Mouse (Mus musculus): Measurements from ENCODE around the gene Cyp2s1.
"Not testable (repeated sequence)": the region's sequence is repeated elsewhere in the genome, so short reads cannot be mapped to it uniquely, and the experiment has no call there.

Gene Cyp2s1

DNA sequence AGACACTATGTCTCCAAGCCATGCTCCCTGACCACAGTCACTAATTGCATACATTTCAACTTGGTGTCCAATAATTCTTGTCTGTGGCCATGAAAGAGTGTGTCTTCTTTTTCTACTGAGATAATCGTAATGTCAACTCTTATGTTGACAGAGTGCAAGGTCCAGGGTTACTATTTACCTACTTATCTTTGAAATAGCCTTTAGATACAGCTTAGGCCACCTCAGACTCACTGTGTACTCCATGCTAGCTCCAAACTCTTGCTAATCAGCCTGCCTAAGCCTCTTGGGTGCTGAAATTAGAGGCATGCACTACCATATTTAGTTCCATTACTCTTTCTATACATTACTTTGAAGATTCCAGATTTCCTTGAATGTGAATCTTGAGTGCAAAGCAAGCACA is 17.3 kb downstream of the Cyp2s1 start:
- Histone ChIP-seq H3K27me3 (ENCODE audit: control insufficient read depth, insufficient read depth, low read length, poor library complexity, severe bottlenecking) (no peaks in the 10 kb centered on the region), H3K36me3 (ENCODE audit: control insufficient read depth, insufficient read depth, low read length, poor library complexity, severe bottlenecking) (no peaks in the 10 kb centered on the region)
- no peak for DNase-seq (ENCODE audit: low read depth, low spot score)

DNA sequence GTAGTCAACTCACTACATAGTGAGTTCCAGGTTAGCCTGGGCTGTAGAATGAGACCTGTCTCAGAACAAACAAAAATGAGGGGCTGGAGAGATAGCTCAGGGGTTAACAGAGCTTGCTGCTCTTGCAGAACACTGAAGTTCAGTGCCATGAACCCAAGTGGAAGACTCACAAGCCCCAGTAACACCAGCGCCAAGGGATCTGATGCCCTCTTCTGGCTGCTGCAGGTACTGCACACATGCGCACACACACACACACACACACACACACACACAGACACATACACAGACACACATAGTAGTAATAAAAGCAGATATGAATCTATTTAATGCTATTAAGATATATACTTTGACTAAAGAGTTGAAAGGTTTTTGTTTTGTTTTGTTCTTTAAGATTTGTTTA is 18.2 kb downstream of the Cyp2s1 start:
- Histone ChIP-seq H3K27me3 (ENCODE audit: control insufficient read depth, insufficient read depth, low read length, poor library complexity, severe bottlenecking) (no peaks in the 10 kb centered on the region), H3K36me3 (ENCODE audit: control insufficient read depth, insufficient read depth, low read length, poor library complexity, severe bottlenecking) (no peaks in the 10 kb centered on the region)
- DNase-seq (ENCODE audit: low read depth, low spot score), result no peak

DNA sequence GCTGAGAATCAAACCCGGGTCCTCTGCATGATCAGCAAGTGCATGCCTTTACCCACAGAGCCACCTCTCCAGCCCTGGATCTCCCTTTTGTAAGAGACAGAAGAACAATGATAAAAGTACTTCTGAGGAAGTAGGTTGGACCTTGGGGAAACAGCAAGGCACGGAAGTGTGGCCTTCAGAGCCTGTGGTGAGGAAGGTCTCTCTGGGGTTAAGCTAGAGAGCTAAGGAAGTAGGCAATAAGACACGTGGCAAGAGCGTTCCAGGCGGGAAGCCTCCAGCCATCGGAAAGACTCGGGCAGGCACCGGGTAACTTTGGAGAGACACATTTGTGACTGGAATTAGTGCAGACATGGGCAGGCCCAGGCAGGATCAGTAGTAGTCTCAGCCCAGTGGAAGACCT is 21.9 kb downstream of the Cyp2s1 start:
- DNase-seq (ENCODE audit: low read depth, low spot score), result no peak
- Histone ChIP-seq H3K36me3 (ENCODE audit: control insufficient read depth, insufficient read depth, low read length, poor library complexity, severe bottlenecking) (no peaks in the 10 kb centered on the region), H3K27me3 (ENCODE audit: control insufficient read depth, insufficient read depth, low read length, poor library complexity, severe bottlenecking) (no peaks in the 10 kb centered on the region)

DNA sequence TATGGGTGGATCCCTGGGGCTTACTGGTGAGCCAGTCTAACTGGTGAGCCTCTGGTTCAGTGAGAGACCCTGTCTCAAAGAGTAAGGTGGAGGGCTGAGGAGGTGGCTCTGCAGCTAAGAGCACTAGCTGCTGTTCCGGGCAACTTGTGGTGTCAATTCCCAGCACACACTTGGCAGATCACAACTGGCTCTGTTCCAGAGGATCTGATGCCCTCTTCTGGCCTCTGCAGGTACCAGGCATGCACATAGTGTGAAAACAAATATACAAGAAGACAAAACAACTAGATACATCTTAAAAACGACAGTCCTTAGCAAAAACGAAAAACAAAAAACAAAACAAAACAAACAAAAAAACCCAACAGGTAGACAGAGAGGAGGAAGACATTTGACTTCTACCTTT is 23.0 kb downstream of the Cyp2s1 start:
- no peak for DNase-seq (ENCODE audit: low read depth, low spot score)
- Histone ChIP-seq H3K36me3 (ENCODE audit: control insufficient read depth, insufficient read depth, low read length, poor library complexity, severe bottlenecking) (no peaks in the 10 kb centered on the region), H3K27me3 (ENCODE audit: control insufficient read depth, insufficient read depth, low read length, poor library complexity, severe bottlenecking) (no peaks in the 10 kb centered on the region)

DNA sequence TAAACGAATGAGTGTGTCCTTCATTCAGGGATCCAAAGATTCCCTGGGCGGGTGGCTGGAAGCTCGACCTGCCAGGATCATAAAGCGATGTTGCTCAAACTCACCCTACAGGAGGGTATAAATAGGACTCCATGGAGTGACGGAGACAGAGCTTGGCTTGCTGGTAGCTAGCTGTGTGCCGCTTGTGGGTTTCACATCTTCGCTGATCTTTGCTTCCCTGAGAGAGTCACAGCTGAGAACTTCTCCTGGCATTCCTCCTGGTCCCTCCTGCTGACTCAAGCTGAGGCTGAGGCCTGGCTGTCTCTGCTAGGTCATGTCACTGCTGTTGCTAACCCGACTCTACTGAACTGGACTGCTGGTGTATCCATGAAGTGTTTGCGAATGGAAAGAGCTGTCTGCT is 23.7 kb downstream of the Cyp2s1 start:
- not testable (repeated sequence) for DNase-seq (ENCODE audit: low read depth, low spot score); H3K27me3 ChIP-seq (ENCODE audit: control insufficient read depth, insufficient read depth, low read length, poor library complexity, severe bottlenecking); H3K36me3 ChIP-seq (ENCODE audit: control insufficient read depth, insufficient read depth, low read length, poor library complexity, severe bottlenecking)

DNA sequence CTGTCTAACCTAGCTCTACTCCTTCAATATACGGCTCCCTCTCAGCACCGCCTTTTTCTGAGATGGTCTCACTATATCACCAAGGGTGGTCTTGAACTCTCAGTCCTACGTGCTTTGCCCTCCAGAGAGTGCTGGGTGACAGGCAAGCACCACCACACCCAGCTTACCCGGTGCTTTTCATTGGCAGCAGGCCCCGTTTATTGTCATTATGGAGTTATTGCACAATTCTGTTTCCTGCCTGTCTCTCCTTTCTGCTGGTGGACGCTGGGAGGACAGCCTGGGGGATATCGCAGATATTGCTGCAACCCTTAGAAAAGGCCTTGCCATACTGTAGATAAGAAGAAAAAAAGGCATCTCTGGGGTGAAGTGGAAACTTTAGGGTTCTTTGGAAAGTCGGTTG is 26.1 kb downstream of the Cyp2s1 start:
- Histone ChIP-seq H3K36me3 (ENCODE audit: control insufficient read depth, insufficient read depth, low read length, poor library complexity, severe bottlenecking) (no peaks in the 10 kb centered on the region), H3K27me3 (ENCODE audit: control insufficient read depth, insufficient read depth, low read length, poor library complexity, severe bottlenecking) (no peaks in the 10 kb centered on the region)
- no peak for DNase-seq (ENCODE audit: low read depth, low spot score)

DNA sequence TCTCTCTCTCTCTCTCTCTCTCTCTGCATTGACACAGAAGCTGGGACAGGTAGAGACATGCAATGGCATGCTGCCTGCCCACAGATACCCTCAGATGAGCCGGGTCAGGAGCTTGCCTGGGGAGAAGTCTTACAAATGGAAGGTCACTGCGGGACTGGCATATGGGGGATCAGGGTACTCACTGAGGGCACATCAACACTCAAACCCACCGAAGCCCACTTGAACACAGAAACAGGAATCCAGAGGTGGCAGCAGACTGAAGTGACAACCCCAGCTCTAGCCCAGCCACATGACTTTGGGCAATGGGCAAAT is 27.6 kb downstream of the Cyp2s1 start:
- no peaks in the 10 kb centered on the region for H3K27me3 ChIP-seq (ENCODE audit: control insufficient read depth, insufficient read depth, low read length, poor library complexity, severe bottlenecking)
- DNase-seq (ENCODE audit: low read depth, low spot score), result no peak

DNA sequence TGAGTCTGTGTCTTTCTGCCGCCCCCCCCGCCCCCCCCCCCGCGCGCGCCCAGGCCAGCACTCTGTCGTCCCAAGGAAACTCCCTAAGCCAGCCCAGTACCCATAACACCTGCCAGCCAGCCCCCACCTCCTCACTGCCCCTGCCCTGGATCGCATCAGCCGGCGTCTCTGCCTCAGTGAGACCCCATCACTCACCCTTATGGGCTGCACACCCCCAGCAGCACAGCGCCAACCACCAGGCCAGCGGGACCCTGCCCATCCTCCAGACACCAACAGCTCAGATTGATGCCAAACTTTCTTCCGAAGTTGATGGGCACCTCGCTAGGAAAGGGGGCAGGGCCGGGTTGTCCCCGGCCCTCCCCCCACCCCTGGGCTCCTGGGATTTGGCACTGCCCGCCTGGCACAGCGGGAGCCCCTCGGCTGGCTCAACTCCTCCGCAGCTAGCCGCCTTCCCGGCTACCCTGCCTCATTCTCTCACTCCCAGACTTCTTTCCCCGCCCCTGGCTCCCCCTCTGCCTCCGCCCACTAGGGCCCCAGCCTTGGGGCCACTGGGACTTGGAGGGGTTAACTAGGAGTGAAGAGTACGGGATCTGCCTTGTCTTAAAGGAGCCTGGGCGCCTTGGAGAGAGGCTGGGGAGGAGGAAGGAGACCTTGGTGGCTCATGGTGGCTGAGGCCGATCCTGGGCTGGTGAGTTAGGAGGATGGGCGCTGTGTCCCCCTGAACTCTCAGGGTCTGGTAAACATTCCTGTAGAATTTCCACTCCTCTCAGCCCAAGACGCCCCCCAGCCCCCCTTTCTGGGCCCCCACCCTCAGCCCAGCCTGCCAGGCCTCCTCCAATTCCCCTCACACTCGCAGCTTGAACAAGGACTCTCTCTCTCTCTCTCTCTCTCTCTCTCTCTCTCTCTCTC is 28.2 kb downstream of the Cyp2s1 start, which contains the start of gene Axl:
TSS of gene Axl (minus strand) at position 486 of the 909 bp plus-strand sequence.
- Histone ChIP-seq H3K36me3 (ENCODE audit: control insufficient read depth, insufficient read depth, low read length, poor library complexity, severe bottlenecking) (no peaks in the 10 kb centered on the region), H3K27me3 (ENCODE audit: control insufficient read depth, insufficient read depth, low read length, poor library complexity, severe bottlenecking) (no peaks in the 10 kb centered on the region)
- DNase-seq (ENCODE audit: low read depth, low spot score), result no peak

More for the DNA sequence above, 27.6 kb downstream of the Cyp2s1 start:
- H3K36me3 ChIP-seq (ENCODE audit: control insufficient read depth, insufficient read depth, low read length, poor library complexity, severe bottlenecking), result no peaks in the 10 kb centered on the region

DNA sequence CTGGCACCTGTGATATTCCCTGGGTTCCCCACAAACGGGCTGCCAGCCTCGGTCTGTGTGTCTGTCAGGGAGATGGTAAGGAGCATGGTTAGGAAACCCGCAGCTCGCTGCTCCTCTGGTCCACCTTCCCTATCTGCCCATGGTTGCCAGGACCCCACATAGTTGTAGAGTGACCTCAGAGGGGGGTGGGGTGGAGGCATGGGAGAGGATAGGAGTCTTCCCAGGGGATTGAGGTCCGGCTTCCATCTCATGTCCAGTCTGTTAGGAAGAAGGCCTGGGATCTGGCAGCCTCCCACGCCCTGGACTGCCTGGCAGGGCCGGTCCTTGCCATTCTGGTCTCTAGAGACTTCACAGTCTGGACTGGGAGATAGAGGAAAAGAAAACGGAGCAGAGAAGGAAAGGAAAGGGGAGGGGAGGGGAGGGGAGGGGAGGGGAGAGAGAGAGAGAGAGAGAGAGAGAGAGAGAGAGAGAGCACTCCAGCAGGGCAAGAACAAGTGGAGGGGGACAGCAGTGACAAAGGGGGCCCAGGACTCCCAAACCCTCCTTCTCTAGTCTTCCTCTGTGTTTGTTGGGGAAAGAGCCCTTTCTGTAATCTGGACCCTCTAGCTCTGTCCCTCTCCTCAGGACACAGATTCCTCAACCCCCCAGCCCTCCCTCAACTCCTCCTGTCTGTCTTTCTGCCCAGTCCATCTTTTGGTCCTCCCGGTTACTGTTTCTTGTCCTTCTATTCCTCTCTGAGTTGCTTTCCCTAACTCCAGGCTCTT is 29.1 kb downstream of the Cyp2s1 start:
- Histone ChIP-seq H3K36me3 (ENCODE audit: control insufficient read depth, insufficient read depth, low read length, poor library complexity, severe bottlenecking) (no peaks in the 10 kb centered on the region), H3K27me3 (ENCODE audit: control insufficient read depth, insufficient read depth, low read length, poor library complexity, severe bottlenecking) (no peaks in the 10 kb centered on the region)
- DNase-seq (ENCODE audit: low read depth, low spot score), result no peak

DNA sequence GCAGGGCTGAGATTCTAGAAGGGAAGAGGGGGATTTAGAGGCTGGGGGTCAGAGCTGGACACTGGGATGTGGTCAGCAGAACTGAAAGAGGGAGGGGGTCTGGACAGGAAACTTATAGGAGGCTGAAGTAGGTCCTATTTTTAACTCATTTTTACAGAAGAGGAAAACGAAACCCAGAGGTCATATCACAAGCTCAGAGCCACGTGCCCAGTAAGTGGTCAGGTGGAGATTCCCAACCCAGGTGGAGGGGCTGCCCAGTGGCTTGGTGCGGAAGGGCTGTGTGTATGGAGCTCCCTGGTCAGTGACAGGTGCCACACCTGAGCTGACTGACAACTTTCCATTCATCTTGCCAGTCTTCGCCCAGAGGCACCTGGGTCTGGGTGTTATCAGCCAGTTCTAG is 29.7 kb downstream of the Cyp2s1 start:
- DNase-seq (ENCODE audit: low read depth, low spot score), result no peak
- Histone ChIP-seq H3K27me3 (ENCODE audit: control insufficient read depth, insufficient read depth, low read length, poor library complexity, severe bottlenecking) (no peaks in the 10 kb centered on the region), H3K36me3 (ENCODE audit: control insufficient read depth, insufficient read depth, low read length, poor library complexity, severe bottlenecking) (no peaks in the 10 kb centered on the region)

DNA sequence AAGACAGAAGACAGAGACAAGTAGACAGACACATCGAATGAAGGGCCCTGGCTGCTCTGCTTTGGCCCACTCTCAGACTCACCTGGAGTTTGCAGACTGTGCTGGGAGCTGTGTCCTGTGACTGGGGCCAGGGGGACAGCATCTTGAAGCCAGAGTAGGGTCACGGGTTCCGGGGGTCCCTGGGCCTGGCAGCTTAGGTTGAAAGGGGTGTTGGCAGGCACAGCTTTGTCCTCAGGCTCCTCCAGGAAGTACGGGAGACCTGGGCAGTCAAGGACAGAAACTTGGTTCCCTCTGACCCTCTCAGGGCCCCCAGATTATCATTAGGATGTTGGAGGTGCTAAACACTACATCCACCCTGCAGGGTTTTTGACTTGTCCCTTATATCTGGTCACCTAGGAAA is 31.0 kb downstream of the Cyp2s1 start:
- no peaks in the 10 kb centered on the region for H3K36me3 ChIP-seq (ENCODE audit: control insufficient read depth, insufficient read depth, low read length, poor library complexity, severe bottlenecking)
- H3K27me3 ChIP-seq (ENCODE audit: control insufficient read depth, insufficient read depth, low read length, poor library complexity, severe bottlenecking), result no peaks in the 10 kb centered on the region
- no peak for DNase-seq (ENCODE audit: low read depth, low spot score)

DNA sequence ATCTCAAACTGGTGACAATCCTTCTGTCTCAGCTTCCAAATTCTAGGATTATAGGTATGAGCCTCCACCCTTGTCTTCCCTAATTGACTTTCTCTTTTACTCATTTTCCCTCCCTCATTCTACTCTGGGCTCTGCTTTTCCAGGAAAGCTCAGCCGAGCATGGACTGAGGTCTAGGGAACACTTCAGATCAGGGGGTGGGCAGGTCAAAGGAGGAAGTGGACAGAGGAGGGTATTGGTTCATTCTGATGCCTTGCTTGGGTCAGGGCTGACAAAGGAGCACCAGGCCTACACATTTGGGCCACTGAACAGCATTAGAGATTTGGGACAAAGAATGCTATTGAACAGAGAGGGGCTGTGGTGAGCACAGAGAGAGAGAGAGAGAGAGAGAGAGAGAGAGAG is 31.9 kb downstream of the Cyp2s1 start:
- DNase-seq (ENCODE audit: low read depth, low spot score), result no peak
- no peaks in the 10 kb centered on the region for H3K27me3 ChIP-seq (ENCODE audit: control insufficient read depth, insufficient read depth, low read length, poor library complexity, severe bottlenecking)
- H3K36me3 ChIP-seq (ENCODE audit: control insufficient read depth, insufficient read depth, low read length, poor library complexity, severe bottlenecking), result no peaks in the 10 kb centered on the region

DNA sequence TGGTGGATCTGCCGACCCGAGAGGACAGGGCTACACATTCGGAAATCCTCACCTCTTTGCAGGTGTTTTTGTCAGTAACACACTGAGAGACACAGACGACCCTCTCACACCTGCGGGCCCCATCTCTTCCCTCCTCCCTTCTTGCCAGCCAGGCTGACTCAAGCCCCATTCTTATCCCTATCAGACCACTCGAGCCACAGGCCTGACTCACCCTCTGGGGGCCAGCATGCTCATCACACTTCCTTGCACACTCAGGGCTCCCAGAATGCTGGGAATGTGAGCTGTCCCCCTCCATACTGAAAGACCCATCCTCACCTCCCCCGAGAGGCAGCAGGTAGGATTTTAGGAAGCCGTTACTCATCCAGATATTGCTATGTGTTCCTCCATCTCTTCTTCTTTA is 33.0 kb downstream of the Cyp2s1 start:
- Histone ChIP-seq H3K36me3 (ENCODE audit: control insufficient read depth, insufficient read depth, low read length, poor library complexity, severe bottlenecking) (no peaks in the 10 kb centered on the region), H3K27me3 (ENCODE audit: control insufficient read depth, insufficient read depth, low read length, poor library complexity, severe bottlenecking) (no peaks in the 10 kb centered on the region)
- no peak for DNase-seq (ENCODE audit: low read depth, low spot score)

DNA sequence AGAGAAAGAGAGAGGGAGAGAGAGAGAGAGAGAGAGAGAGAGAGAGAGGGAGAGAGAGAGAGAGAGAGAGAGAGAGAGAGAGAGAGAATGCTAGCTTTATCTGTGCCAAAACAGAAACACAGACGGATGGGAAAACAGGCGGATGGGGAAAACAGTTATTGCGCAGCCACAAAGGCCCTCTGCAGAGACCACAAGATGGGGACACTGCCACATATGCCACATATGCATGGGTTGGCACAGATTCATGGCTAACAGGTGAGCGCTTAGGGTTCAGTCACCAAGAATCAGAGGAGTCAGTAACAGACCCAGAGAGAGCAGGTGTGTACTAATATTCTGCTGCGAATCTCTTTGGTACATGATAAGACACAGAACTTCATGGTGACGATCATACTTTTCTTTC is 34.0 kb downstream of the Cyp2s1 start:
- no peak for DNase-seq (ENCODE audit: low read depth, low spot score)
- no peaks in the 10 kb centered on the region for H3K36me3 ChIP-seq (ENCODE audit: control insufficient read depth, insufficient read depth, low read length, poor library complexity, severe bottlenecking)
- H3K27me3 ChIP-seq (ENCODE audit: control insufficient read depth, insufficient read depth, low read length, poor library complexity, severe bottlenecking), result no peaks in the 10 kb centered on the region

DNA sequence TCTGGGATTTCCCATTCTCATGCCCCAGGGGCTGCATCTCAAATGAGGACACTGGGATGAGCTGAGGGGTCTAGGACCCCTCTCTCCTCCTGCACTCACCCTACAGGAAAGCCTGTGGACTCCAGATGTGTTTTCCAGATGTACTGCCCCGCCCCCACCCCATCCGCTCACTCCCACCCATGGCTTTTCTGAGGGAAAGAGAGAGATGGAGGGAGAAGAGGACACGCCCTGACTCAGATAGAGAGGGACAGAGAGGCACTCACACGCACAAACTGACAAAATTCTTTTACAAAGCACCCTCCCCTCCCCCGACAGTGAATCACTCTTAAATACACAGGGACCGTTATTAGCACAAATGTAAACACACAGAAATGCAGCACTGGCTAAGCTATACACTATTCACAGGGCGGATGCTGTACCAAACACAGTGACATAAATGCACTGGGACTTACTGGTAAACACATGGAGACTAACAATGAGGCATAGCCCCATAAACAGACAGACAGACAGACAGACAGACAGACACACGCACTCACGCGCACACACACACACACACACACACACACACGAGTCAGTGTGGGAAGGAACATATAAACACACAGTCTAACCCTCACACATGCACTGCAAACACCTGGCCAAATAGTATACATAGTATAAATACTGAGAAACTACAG is 34.6 kb downstream of the Cyp2s1 start:
- DNase-seq (ENCODE audit: low read depth, low spot score), result no peak
- Histone ChIP-seq H3K27me3 (ENCODE audit: control insufficient read depth, insufficient read depth, low read length, poor library complexity, severe bottlenecking) (no peaks in the 10 kb centered on the region), H3K36me3 (ENCODE audit: control insufficient read depth, insufficient read depth, low read length, poor library complexity, severe bottlenecking) (no peaks in the 10 kb centered on the region)
